ENCODE assay signal across 9 mouse cellular contexts in genomic region chr7:45635711-45636688, GRCm38 (mm10). TPM values are rescaled to one million over a fixed set of nuclear protein-coding genes. Genes with fewer than 3 reads are reported as not detected.
DNase-seq lines count a peak whose midpoint lies in the region; ATAC-seq lines count a peak whose summit lies in the region.
"Had no signal": no experiment of that assay in that cellular context is flagged by ENCODE, and none has a peak within 500 bp of the region (broad histone marks: within the 10 kb centered on the region; RNA-seq: fewer than 3 reads in every experiment).

No protein-coding gene starts in this region.

- no peak for DNase-seq in liver, embryonic 11.5 days (ENCODE audit: low spot score)
- no peak for DNase-seq in liver
- DNase-seq in heart, adult 9 months (ENCODE audit: low spot score in 2 of 2) = peak; percentile 48 to 65
- peak; percentile 82 for DNase-seq in kidney, postnatal 14 days
- no peak for DNase-seq in ovary, adult 18-20 months (ENCODE audit: low spot score)
- no peak for DNase-seq in frontal cortex, postnatal 10 days (ENCODE audit: low spot score in 2 of 2)
- no peak for DNase-seq in frontal cortex, postnatal 14 days (ENCODE audit: low spot score in 2 of 2)

- no peak for ATAC-seq in liver, embryonic 11.5 days (replicated peaks; ENCODE audit: low FRiP score)
- no peak for ATAC-seq in stomach, embryonic 14.5 days (ENCODE audit: insufficient number of reproducible peaks, insufficient read depth, low FRiP score, low read depth)

- H3K36me3 ChIP-seq in liver, embryonic 11.5 days (ENCODE audit: control insufficient read depth, insufficient read depth, low read length) = peaks cover 6% of the 10 kb centered on the region; the same call in 1 of the 2 replicates
- peaks cover 3% of the 10 kb centered on the region; the same call in 1 of the 2 replicates for H3K36me3 ChIP-seq in stomach, embryonic 14.5 days (ENCODE audit: control insufficient read depth, insufficient read depth, low read length)

- H3K9me3 ChIP-seq in liver, embryonic 11.5 days (ENCODE audit: control insufficient read depth, low read length) = no peaks in the 10 kb centered on the region
- H3K9me3 ChIP-seq in stomach, embryonic 14.5 days (ENCODE audit: control insufficient read depth, low read depth, low read length) = no peaks in the 10 kb centered on the region; the same call in 1 of the 2 replicates

- H3K27me3 ChIP-seq in liver, embryonic 11.5 days (replicated peaks; ENCODE audit: control insufficient read depth, insufficient read depth, low read length) = no peaks in the 10 kb centered on the region; the same call in 1 of the 2 replicates
- no peaks in the 10 kb centered on the region for H3K27me3 ChIP-seq in stomach, embryonic 14.5 days (ENCODE audit: control insufficient read depth, insufficient read depth, low read length)

- H3K9ac ChIP-seq in liver, embryonic 11.5 days (ENCODE audit: low read depth, low read length) = no peak overlapping the region
- H3K9ac ChIP-seq in stomach, embryonic 14.5 days (replicated peaks; ENCODE audit: low read depth, low read length) = no peak overlapping the region

- 67% methylated on average over 15 of the region's 15 CpGs for WGBS in liver, embryonic 11.5 days
- WGBS in stomach, embryonic 14.5 days = 72% methylated on average over 15 of the region's 15 CpGs

- H3K4me3 ChIP-seq in liver, embryonic 11.5 days (ENCODE audit: low read depth, low read length) = no peak overlapping the region
- no peak overlapping the region for H3K4me3 ChIP-seq in stomach, embryonic 14.5 days (ENCODE audit: low read depth, low read length)

- H3K27ac ChIP-seq in liver, embryonic 11.5 days (ENCODE audit: low read depth, low read length) = peak overlapping the region; percentile 41; the same call in 1 of the 2 replicates
- H3K27ac ChIP-seq in stomach, embryonic 14.5 days (ENCODE audit: low read length) = peak overlapping the region; percentile 7; the same call in 1 of the 2 replicates

- H3K4me1 ChIP-seq in liver, embryonic 11.5 days (replicated peaks; ENCODE audit: control insufficient read depth, insufficient read depth, low read length) = peaks cover 2% of the 10 kb centered on the region; the same call in 1 of the 2 replicates
- peaks cover 15% of the 10 kb centered on the region for H3K4me1 ChIP-seq in stomach, embryonic 14.5 days (ENCODE audit: control insufficient read depth, insufficient read depth, low read length)

- H3K4me2 ChIP-seq in liver, embryonic 11.5 days = no peak overlapping the region
- no peak overlapping the region for H3K4me2 ChIP-seq in stomach, embryonic 14.5 days (replicated peaks; ENCODE audit: low read depth, low read length)

RNA-seq across cellular contexts. Expression of gene Mamstr, which starts 3.8 kb away (rescaled TPM):
- 0.69 and 0.73 TPM in 2 replicates for polyA plus RNA-seq in liver, embryonic 11.5 days (2014; fragmentation: Nextera tagmentation; extraction: Ambion mirVana)
- 7.2 TPM in 2 replicates for polyA plus RNA-seq in stomach, embryonic 14.5 days (2014; fragmentation: Nextera tagmentation; extraction: Ambion mirVana)

RNA-seq across cellular contexts. Expression of gene Rasip1, which starts 8.7 kb away (rescaled TPM):
- polyA plus RNA-seq in liver, embryonic 11.5 days (2014; fragmentation: Nextera tagmentation; extraction: Ambion mirVana) = 8.0 and 9.3 TPM in 2 replicates
- 6.2 and 7.8 TPM in 2 replicates for polyA plus RNA-seq in stomach, embryonic 14.5 days (2014; fragmentation: Nextera tagmentation; extraction: Ambion mirVana)

RNA-seq across cellular contexts. Expression of gene Izumo1, which starts 14.4 kb away (rescaled TPM):
- polyA plus RNA-seq in liver, embryonic 11.5 days (2014; fragmentation: Nextera tagmentation; extraction: Ambion mirVana) = 0.21 and 0.22 TPM in 2 replicates
- polyA plus RNA-seq in stomach, embryonic 14.5 days (2014; fragmentation: Nextera tagmentation; extraction: Ambion mirVana) = 0.23 and 0.62 TPM in 2 replicates

RNA-seq across cellular contexts. Expression of gene Fut1, which starts 18.9 kb away (rescaled TPM):
- not detected in 2 replicates for polyA plus RNA-seq in liver, embryonic 11.5 days (2014; fragmentation: Nextera tagmentation; extraction: Ambion mirVana)
- 0.63 and 0.78 TPM in 2 replicates for polyA plus RNA-seq in stomach, embryonic 14.5 days (2014; fragmentation: Nextera tagmentation; extraction: Ambion mirVana)
- polyA plus RNA-seq: urinary bladder, adult 2 months had no signal

RNA-seq across cellular contexts. Expression of gene Fgf21, which starts 20.7 kb away (rescaled TPM):
- polyA plus RNA-seq in liver, embryonic 11.5 days (2014; fragmentation: Nextera tagmentation; extraction: Ambion mirVana) = 0.23 TPM in 1 of 2 replicates, not detected in the other
- polyA plus RNA-seq in stomach, embryonic 14.5 days (2014; fragmentation: Nextera tagmentation; extraction: Ambion mirVana) = 0.36 and 0.55 TPM in 2 replicates
- polyA plus RNA-seq: urinary bladder, adult 2 months had no signal

Comparison
In these comparisons a context has a peak if more than half of its experiments do, and no peak if none do; other contexts are left out.
1. DNase-seq: peak in heart, adult 9 months (2 of 2) and kidney, postnatal 14 days (single experiment); none in liver, embryonic 11.5 days (single experiment), liver (single experiment), ovary, adult 18-20 months (single experiment), frontal cortex, postnatal 10 days (0 of 2) and frontal cortex, postnatal 14 days (0 of 2).